Mouse (Mus musculus) c-Kit-negative CD71-positive TER-119-positive erythroid progenitor cells, embryonic 14.5 days (primary cell): ENCODE measurements around the gene Lctl.

Source experiments
- DNase-seq: peaks from one replicate; pipeline ENCODE4 v3.0.0-alpha.2; 2013; ENCODE audit warnings: low read depth, low spot score

Lctl gene

DNA sequence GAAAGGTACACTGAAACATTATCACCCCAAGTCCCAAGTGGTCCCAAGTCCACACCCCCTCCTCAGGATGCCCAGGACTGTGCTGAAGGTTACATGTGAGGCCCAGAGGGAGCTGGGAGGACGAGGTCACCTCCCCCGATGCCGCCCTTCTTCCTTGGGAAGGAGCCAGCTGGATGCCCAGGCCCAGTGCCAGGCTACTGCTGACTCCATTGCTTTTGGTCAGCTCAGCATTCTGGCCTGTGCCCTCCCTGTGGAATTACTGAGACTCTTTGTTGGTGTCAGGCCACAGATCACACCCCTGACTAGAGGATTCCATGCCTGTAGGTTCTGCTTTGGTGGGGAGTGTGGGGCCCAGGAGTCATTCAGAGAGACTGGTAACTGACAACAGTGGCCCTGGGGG, at the start of gene Lctl:
TSS of gene Lctl (plus strand) at position 272 of the 400 bp plus-strand sequence.
- no peak for DNase-seq

DNA sequence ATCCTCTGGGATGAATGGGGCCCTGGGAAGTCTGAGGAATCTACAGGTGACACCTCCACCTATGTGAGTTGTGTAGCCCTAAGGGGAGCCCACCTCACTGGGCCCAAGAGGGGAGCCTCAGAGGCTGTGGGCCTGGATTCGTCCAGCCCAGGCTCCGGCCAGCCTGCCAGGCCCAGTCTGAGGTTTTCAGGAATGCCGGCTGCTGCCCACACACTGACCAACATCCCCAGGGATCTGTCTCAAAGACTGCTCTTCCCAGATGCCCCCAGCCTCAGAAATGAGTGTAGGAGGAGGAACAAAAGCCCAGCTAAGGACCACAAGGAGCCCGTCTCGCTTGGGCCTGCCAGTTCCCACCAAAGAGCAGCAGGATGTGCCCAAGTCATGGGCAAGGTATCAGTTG, 49.2 kb upstream of the Lctl start:
- DNase-seq, result no peak

DNA sequence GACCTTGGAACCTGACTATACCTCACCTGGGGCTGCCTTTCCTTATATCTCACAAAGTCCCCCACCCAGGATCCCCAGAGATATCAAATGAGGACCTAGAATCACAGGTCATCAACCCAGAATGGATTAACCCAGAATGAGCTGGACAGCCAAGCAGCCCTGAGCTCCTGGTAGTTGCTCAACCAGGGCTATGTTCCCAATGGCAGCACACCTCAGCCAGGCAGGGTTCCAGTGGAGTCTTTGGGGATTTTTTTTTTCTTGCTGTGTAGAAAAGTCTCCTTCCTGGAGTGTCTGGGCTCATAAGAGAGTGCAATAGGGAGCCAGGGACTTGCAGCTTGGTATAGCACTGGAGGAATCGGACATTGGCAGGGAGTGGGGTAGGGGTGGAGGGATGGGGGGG, 48.4 kb upstream of the Lctl start:
- DNase-seq, result no peak

DNA sequence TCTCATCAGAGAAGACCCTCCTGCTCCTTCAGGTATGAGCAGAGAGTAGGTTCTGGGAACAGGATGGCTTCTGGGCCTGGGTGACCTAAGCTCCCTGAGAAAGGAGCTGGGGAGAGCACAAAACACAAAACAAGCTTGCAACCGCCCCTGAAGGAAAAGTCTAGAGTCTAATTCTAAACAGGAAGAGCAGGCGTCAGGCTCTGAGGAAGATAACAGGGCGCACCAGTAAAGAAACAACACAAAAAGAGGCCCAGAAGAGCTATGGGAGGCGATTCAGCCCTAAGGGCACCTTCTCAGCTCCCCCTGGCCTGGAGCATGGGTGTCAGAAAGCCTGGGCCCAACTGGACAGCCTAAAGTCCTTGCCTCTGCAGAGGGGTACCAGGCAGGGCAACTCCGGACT, 47.8 kb upstream of the Lctl start:
- no peak for DNase-seq

DNA sequence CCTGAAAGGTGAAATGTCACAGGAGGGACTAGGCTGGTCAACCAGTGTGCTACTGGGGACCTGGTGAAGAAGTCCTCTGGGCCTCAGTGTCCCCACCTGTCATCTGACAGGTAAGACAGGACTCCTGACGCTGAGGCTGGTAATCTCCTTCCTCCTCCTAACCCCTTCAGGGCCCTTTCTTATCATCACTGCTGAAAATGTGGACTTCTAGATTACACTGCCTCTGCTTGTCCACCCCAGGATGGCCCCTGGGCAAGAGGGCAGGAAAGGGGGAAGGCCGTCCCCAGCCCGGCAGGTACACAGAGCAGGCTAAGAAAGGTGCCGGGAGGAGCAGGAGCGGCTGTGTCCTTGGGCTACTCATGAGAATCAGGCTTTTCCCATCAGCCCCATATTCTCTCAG, 46.3 kb upstream of the Lctl start:
- DNase-seq, result peak; percentile 66

DNA sequence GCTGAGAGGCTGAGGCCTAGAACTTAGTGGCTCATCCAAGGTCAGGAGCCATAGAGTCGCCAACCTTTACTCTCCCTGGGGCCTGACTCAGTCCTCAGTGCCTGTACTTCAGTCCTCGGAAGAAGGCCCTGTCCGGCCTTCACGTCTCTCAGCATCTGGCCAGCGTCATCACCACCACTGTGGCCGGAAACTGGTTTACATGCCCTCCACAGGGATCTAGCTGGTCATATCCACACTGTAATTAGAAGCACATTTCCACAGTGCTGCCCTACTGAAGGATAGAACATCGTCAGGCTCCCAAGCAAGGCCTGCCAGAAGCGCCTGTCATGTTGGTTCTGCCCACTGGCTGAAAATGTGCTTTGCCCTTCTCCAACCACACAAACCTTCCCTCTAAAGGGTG, 42.1 kb upstream of the Lctl start:
- DNase-seq, result no peak

DNA sequence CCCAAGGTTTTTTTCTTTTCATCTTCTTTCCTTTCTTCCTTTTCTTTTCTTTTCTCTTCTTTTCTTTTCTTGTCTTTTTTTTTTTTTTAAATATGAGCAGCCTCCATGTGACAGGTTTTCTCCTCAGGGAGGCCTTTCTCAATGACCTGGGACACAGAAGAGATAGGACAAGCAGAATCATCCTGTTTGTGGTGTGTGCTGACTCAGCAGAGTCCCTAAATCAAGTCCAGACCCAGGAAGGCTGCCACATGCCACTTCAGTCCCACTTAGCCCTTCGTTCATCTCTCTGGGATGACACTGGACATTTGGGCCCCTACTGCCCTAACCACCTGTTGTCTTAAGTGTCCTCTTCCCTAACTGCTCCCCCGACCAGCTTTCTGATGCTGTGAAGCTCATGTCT, 40.5 kb upstream of the Lctl start:
- peak; percentile 49 for DNase-seq

DNA sequence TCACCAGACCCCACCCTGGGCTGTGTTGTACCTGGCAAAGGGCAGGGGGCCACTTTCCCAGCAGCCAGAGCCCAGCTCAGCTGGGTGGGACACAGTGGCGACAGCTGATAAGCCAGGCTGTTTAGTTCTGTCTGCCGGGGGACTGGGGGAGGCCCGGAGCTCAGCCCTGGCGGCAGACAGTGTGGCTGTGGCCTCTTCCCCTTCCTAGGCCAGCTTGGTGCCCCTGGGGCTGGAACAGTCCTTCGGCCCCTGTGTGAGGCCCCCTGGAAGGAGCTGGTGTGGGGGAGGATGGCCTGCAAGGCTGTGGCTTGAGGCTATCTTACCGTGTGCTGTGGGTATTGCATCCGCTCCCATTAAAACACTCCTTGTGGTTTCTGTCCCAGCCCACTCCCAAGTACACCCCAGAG, 38.6 kb upstream of the Lctl start:
- DNase-seq, result no peak

DNA sequence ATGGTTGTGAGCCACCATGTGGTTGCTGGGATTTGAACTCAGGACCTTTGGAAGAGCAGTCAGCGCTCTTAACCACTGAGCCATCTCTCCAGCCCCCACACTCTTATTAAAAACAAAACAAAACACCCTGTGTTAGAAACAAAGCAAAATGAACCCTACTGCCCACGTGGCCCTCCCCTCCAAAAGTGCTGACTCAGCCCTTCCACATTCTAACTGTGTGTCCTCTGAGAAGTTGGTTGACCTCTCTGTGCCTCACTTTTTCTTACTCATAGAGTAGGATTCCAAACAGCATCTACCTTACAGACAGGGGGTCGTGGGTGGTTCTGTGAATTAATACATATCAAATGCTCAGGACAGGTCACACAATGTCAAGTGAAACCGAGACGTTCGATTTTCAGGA, 37.0 kb upstream of the Lctl start:
- no peak for DNase-seq

DNA sequence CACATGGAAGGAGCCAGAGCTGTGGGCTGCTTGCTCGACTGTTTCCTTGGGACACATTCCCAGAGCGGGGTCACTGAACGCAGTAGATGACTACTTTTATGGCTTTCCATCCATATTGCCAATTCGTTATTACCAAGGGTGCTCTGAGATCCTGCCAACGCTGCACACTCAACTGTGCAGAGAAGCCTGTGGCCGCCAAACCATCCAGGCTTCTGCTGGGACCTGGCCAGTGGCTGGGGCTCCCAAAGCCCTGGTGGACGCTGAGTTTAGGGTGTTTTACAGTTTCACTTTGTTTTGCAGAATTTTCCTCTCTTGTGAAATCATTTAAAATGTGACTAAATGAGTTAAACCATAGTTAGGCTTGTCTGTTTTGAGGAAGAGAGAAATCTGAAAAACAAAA, 32.7 kb upstream of the Lctl start:
- DNase-seq, result no peak

DNA sequence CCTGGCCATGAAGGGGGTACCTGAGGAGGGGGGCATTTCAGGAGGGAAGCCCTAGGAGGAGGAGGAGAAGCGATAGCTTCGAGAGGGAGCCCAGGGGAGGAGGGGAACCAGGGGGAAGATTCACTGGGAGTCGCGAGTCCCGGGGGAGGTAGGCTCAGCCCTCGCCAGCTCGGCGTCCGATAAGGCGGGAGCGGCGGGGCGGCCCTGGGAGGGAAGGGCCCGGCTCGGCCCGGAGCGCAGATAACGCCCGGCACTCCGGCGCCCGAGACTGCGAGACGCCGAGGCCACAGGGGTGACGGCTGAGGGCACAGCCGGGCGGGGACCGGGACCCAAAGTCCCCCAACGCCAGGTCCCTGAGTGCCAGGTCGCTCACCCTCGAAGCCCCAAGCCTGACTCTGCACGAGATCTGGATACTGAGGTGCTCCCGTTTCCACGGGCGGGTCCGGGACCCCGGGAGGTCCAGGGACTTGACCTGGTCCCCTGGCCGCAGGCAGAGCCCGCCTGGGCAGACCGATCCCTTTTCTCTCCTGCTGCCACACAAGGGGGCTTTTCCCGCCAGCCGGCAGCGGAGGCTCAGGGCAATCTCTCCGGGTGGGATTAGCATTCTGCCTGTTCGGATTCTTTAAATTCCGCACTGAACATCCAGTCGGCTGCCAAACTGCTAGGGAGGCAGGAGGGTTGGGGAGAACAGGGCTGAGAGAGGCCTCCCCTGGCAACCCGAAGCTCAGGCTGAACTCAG, 32.1 kb upstream of the Lctl start:
- peak; percentile 72 for DNase-seq

DNA sequence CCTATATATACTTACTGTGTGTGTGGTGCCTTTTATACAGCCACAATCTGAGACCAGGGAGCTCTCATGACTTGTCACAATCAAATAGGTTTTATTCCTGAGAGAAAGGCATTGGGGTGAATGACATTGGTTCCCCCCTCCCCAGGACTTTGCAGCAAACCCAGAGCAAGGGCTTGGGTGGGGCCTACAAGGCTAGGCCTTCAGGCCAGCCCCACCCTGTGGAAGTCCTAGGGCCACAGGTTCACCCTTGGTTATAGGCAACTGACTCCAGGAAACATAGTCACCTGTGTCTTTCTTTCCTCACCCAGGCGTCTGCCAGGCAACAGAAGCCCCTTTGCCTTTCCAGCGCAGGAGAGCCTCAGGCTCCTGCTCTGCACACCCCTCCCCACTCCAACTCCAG, 31.0 kb upstream of the Lctl start:
- DNase-seq, result peak; percentile 46

DNA sequence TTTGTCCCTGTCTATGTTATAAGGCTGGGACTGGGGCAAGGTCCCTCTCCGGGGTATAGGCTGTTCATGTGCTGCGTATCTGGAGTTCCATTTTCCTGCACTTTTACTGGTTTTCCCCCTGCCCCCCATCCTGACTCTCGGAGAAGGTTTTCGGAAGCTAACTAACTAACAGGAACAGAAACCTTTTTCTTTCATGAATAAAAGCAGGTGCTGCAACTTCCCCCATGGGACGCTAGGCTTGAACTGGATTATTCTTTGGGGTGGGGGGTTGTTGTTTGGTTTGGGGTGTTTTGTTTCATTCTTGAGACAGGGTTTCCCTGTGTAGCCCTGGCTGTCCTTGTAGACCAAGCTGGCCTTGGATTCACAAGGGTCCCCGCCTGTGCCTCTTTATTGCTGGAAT, 30.4 kb upstream of the Lctl start:
- no peak for DNase-seq

DNA sequence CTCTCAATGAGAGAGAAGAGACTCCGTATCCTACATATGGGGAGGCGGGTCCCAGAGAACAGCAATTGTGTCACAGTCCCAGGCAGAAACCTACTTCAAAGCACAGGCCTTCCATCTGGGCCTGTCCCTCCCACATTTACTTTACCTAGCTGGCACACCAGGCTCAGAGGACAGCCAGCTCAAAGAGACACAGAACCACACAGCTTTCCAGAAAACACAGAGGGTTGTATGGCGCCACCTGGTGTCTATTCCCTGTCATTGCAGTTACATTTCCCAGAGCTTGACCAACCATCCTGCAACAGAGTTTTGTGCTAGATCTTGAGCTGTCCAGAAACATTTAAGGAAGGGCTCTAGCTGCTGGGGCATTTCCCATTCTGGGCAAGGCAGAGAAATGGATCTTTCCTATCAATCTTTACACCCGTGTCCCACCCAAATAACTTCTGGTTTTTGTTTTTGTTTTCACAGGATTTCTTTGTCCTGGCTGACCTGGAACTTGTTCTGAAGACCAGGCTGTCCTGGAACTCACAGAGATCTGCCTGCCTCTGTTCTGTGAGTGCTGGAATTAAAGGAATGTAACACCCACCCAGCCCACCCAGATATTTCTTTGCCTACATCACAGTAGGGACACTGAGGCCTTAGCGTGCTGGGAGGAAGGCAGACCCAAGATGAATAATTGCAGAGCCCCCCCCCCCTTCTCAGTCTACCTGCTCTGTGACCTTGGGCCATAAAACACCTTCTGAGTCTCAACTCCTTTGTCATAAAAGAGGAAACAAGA, 29.3 kb upstream of the Lctl start:
- peak; percentile 83 for DNase-seq

DNA sequence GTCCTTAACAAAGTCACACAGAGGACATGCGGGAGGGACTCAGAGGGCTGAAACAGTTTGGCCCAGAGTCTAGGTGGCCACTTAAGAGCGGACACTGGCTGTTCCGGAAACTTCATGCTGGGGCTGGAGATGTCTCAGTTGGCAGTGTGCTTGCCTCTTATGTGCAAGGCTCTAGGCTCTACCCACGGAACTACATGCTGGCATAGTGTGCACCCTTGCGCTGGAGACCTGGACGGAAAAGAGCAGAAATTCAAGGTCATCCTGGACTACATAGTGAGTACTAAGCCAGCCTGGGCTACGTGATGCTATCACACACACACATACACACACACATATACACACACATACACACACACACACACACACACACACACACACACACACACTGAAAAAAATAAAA, 28.6 kb upstream of the Lctl start:
- DNase-seq, result no peak

DNA sequence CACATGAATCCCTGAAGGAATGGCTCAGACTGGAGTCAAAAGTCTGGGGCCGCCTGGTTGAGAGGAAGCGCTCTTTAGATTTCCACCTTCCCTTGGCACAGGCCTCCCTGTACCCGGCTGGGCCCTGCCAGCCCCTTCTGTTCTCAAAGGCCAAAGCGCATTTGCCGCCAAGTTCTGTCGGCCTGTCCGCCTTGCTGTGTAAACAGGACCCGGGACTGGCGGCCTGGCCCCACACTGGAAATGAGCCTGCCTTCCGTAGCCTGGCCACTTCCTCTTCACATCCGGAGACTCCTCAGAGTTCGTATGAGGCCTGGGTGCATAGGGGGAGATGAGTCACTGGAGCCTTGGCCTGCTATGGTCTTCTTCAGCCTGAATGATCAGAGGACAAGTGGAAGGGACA, 27.9 kb upstream of the Lctl start:
- no peak for DNase-seq

DNA sequence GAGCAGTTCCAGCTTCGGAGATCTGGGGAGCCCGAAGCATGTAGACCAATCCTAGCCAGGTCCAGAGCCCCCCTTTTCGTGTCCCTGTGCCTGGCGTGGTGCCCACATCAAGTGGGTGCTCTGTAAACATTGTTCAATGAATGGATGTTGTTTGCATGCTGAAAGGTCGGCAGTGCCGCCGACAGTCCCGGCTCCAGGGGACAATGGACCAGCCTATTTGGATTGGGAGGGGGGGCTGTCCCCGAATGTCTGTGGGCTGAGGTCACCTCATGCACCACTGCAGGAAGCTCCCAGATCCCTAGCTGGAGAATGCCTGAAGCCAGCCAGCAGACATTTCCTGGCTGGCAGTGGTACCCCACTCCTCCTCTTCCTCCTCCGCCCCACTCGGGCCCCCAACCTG, 22.9 kb upstream of the Lctl start:
- DNase-seq, result no peak

DNA sequence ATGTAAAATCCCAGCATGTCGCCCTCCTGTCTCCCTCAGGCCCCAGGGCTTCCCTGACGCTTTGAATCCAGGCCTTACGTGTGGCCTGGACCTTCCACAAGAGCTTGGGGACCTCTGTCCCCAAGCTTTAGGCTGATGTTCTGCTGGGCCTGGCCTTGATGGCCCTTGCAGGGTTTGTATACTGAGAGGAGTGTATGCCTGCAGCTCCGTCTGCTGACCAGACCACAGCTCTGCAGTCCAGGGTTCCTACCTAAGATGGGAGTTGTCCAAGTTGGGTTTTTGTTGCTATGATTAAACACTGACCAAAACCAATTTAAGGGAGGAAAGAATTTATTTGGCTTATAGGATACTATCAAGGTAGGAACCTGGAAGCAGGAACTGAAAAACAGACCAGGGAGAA, 18.7 kb upstream of the Lctl start:
- DNase-seq, result no peak

DNA sequence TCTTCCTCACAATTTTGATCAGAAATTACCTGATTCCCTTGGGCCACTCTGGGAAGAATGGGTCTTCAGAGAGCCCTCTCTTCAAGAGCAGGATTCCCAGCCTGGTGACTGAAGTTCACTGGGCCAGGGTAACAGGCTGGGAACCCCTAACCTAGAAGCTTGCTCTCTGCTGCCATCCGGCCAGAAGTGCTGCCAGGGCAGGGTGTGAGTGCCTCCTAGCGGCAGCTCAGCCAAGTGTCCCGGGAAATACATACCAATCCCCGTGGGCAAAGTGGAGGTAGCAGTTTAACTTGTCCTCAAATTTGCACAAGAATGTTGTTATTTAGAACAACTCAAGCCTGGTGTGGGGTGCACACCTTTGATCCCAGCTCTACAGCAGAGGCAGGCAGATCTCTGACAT, 16.5 kb upstream of the Lctl start:
- no peak for DNase-seq

DNA sequence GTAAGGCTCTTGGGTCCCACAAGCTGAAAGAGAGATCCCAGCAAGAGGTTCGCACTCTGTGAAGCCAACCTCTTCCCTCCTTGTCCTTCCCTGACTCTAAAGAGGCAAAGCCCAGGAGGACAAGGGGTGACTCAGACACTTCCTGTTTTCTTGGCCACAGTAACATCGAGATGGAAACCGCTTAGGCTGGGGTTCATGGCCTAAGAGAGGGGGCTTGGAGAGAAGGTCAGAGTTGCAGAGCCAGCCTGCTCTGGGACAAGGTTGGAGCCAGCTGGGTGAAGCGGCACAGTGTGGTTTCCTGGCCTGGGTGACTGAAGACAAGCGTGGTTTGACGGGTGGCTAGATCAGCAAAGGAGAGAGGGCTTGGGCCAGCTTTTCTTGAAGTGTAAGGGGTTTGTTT, 11.6 kb upstream of the Lctl start:
- DNase-seq, result no peak

DNA sequence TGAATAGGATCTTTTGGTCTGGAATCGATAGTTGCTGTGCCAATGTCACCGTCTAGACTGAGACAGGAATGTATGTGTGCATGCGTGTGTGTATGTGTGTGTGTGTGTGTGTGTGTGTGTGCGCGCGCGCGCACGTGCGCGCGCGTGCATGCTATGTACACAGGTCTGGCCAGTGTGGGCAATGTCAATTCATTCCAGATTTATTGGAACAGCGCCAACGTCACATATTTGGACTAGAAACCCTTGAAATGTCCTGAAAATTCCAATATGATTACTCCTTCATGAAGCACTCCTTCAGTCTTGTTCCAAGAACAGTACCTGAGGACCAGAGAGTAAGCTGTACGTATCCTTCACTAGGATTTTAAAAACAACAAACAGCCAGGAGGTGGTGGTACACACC, 6.4 kb upstream of the Lctl start:
- DNase-seq, result no peak

DNA sequence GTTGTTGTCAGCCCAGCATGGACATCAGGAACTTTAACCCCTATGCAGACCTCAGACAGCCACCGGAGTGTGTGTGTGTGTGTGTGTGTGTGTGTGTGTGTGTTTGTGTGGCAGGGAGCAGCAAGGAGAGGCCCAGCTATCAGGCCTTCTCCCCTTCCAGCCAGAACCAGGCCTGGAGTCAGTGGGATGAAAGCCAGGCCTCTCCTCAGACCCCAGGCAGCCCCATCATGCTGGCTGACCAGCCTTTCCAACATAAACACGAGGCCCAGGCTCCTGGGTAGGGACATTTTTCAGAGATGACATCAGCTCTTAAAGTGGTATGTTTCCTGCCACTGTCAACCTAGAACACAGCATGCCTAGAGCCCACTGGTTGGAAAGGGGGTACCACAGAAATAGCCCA, 2.3 kb upstream of the Lctl start:
- DNase-seq, result no peak

DNA sequence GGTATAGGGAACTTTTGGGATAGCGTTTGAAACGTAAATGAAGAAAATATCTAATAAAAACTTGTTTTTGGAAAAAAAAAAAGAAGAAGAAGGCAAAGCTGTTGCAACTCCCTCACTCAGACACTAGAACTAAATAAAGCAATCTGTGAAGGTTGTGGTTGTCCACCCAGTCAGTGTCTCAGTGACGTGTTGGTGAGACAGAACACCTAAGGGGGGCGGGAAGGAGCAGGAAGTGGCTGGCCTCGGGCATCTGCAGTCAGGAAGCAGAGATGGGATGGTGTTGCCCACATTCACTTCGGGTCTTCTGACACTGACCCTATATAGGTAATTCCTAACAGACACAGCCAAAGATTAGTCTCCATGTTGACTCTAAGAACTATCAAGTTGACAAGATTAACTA, 1.2 kb upstream of the Lctl start:
- no peak for DNase-seq
